Mouse (Mus musculus) kidney, adult 11 months (tissue): ENCODE measurements around the gene Sfrp2.

Experiments used
- DNase-seq: peaks from one replicate; pipeline ENCODE4 v3.0.0; 2022

Sfrp2 gene

DNA sequence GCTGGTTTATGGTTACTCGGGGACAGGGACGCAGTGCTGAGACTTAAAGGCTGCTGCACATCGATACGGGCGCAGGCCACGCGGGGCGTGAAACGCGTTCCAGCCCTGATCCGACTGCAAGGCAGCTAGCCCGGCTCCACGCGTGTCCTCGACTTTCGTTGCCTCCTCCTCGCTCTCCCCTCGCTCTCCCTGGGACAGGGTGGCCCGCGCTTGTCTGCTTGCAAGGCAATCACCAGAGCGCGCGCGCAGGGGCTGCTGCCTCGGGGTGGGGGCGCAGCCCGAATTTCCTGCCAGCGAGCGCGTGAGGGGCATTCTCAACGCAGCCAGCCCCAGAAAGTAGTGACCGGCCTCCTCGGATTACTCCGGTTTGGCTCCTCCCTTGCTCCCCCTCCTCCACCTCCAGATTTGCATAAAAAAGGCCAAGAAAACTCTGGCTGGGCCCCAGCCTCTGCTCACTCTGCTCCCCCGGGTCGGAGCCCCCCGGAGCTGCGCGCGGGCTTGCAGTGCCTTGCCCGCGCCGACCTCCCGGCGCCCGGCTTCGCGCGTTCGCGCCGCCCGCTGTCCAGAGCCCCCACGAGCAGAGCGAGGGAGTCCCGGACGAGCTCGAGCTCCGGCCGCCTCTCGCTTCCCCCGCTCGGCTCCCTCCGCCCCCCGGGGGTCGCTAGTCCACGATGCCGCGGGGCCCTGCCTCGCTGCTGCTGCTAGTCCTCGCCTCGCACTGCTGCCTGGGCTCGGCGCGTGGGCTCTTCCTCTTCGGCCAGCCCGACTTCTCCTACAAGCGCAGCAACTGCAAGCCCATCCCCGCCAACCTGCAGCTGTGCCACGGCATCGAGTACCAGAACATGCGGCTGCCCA is at the start of gene Sfrp2:
TSS of gene Sfrp2 (plus strand) at position 451 of the 855 bp plus-strand sequence.
- no peak for DNase-seq

- no peak for DNase-seq
Observed at GRCm38 (mm10) chr3:83717643-83718231, 48.4 kb upstream of the Sfrp2 start.

DNA sequence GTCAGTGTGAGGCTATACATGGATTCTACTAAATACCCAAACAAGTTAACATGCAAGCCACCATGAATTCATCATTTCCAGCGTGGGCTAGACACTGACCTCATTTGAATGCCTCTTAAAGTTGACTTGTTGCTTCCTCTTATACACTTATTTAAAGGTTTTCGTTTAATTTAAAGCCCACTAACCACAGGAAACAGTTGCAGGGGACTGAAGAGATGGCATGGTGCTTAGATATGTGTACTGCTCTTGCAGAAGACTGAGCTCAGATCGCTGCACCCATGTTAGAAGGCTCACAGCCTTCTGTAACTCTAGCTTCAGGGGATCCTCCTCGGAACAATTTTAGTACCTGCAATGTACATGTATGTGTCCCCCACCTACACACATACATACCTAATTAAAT is 47.5 kb upstream of the Sfrp2 start:
- no peak for DNase-seq

DNA sequence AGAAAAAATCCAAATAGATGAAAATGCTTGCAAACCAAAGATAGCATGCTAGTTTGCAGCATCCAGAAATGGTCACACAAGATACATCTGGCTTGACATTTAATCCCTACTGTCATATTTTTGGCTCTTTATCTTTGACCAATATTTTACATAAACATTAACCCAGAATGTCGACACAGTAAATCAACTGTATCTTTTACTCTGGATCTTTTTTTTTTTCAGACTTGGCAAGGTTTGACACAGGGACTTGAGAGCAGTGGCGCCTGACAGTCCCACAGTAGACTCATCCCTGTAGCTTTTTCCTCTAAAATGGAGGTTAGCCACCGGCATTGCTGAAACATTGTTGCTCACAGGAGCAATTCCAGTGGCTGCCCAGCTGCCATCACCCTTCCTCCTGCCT is 37.9 kb upstream of the Sfrp2 start:
- no peak for DNase-seq

- no peak for DNase-seq
Observed at GRCm38 (mm10) chr3:83728675-83729390, 37.3 kb upstream of the Sfrp2 start.

DNA sequence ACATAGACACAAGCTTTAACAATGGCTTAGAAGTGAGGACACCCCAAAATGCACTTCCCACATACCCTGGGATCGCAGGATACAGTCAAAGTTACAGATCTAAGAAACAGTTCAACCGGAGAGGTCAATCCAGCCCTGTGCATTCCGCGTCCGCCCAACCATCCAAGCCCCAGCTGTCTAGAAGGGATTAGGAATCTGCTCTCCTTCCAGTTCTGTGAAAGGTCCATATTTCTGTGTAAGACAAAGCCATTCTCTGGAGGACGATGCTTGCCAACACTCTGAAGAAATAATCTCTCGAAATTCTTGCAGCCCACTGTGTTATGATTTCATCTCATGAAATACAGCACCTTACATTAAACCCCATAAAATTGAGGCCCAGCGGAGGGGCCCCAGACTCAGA is 32.1 kb upstream of the Sfrp2 start:
- no peak for DNase-seq

DNA sequence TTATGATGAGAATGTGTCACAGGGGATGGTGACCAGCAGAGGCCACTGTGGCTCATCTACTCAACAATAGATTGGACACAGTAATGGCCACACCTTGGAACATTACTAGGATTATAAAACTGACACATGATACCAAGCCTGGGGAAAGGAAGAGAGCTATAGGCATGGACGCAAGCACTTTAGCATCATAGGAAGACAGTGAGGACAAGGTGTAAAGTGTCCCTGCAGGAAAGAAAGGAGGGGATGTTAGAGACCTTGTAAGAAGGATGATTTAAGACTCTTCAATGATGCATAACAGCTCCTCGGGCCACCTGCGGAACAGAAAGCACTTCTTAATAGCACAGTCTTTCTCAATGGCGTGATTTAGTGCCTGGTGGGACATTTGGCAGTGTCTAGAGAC is 29.1 kb upstream of the Sfrp2 start:
- DNase-seq: no peak

GRCm38 (mm10) chr3:83740246-83740645 is 25.9 kb upstream of the Sfrp2 start:
- no peak for DNase-seq

DNA sequence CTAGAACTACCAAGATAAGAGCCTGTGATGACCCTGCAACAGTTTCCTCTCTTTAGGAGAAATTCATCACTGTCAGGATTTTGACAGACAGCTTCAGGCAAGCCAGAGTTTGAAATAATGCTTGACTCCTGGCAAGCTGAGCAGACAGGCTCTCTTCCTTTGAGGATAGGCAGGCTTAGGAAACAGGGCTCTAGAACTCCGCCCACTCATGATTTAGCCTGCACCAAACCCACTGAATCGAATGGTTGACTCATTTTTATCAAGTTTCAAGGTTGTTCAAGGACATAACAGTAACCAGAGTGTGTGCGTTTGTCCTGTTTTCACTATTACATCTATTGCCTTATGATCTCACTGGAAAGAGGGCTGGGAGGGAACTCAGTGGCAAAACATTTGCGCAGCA is 18.8 kb upstream of the Sfrp2 start:
- DNase-seq: no peak

DNA sequence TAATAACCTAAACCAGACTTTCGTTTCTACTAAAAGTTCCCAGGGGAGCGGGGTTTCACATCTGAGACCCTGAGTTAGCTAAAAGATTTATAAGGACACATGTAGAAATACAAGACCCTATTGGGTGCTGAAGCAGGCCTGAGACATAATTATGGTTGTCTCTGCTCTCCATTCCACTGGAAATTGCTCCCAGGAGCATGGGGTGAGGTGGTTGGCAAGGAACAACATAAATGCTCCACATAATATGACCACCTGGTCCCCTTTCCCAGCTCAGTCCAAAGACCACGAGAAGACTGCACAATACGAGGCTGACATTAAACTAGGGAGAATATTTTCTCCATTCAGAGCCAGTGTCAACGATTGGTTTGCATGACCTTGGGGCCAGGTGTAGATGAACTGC is 18.2 kb upstream of the Sfrp2 start:
- DNase-seq: no peak

GRCm38 (mm10) chr3:83751625-83752024 is 14.5 kb upstream of the Sfrp2 start:
- DNase-seq: no peak

- DNase-seq: no peak
Observed at GRCm38 (mm10) chr3:83752196-83752595, 13.9 kb upstream of the Sfrp2 start.

- no peak for DNase-seq
Observed at GRCm38 (mm10) chr3:83755043-83755635, 11.0 kb upstream of the Sfrp2 start.

- no peak for DNase-seq
Observed at GRCm38 (mm10) chr3:83755666-83756065, 10.5 kb upstream of the Sfrp2 start.

DNA sequence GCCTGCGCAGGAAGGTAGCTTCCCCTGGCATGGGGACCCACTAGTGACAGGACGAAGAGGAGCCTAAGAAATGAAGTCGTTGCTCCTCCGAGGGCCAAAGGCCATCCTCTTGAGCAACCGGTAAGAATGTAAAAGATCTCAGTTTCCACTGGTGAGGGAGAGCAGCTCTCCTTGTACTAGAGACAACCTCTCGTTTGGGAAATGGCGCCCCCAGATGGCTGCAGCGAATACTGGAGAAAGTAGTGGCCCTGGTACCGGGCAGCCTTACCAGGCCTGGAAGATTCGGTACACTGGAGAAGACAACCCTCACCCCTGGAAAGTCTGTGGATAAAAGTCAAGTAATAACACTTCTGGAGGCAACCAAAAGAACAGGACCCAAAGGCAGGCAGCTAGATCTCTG is 3.8 kb upstream of the Sfrp2 start:
- DNase-seq: no peak

- DNase-seq: peak; percentile 20
Observed at GRCm38 (mm10) chr3:83763551-83764548, 2.3 kb upstream of the Sfrp2 start.

DNA sequence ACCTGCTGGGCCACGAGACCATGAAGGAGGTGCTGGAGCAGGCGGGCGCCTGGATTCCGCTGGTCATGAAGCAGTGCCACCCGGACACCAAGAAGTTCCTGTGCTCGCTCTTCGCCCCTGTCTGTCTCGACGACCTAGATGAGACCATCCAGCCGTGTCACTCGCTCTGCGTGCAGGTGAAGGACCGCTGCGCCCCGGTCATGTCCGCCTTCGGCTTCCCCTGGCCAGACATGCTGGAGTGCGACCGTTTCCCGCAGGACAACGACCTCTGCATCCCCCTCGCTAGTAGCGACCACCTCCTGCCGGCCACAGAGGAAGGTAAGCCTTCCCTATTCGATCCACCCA is 577 bp downstream of the Sfrp2 start:
- DNase-seq: no peak

GRCm38 (mm10) chr3:83767121-83767520 is 1.0 kb downstream of the Sfrp2 start:
- no peak for DNase-seq

DNA sequence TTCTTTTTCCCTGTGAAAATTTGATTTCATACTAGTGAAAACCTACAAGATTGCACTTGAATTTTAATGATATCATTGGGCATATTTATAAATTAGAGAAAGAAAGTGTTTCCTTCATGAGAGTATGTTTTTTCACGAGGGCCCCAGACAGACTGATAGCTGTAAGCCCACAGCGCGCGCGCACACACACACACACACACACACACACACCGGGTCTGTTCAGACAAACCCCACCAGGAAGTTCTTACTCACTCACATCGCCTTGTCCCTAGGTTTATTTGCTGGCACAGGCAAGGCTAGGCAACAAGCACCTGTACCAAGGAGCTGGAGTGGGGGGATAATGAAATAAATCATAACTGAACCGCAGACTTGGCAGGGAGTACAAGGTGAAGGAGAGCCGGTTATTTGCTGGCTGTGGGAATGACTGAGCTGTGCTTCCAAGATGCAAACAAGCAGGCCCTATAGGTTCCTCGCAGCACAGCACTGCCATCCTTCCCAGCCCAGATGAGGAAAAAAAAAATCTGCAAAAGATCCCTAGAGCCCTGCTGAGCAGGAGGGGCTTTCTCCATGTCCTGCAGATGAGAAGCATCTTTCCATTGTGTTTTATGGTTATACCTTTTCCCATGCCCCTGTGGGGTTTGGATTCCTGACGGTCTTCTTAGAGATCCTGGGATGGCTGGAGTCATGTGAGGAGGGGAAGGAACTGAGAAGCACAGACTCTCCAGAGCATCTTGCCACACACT is 2.3 kb downstream of the Sfrp2 start:
- no peak for DNase-seq

DNA sequence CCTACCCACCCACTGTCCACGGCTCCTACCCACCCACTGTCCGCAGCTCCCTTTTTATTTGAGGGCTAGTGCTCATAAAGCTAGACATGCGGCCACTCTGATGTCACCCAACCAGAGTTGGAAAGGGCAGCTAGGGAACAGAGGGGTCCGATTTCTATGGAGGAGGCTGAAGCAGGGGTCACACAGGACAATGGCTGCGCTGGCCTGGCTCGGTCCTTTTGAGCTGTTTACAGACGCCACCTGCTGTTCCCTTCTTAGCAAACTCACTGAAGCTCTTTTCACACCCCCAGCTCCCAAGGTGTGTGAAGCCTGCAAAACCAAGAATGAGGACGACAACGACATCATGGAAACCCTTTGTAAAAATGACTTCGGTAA is 2.9 kb downstream of the Sfrp2 start:
- no peak for DNase-seq

DNA sequence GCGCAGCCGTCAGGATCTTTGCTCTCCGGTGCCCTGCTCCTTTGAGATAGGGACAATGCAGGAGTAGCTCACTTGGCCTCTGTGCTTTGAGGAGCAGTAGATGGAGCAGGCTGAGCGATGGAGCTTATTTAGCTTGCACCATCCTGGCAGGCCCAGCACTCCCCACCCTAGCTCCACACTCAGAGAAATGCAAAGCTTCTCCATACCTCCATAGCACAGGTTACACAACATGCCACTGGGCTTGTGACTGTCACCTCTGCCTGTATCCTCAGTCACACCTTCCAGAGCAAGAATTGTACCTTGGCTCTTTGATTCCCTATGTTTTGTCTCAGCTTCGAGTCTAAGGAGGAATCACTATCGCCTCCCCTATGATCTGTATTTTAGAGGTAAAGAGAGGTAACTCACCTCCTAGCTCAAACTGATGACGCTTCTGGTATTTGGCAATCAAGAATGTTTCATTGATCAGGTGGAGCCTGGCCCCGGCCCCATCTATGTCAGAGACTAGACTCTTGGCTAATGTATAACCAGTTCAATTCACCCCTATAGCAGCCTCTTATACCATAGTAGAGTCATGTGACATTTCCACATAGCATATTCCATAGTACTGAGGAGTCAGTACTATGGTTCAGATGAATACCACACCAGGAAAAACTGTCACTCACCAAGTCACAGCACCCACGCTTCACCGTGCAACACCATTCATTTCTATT is 5.2 kb downstream of the Sfrp2 start:
- no peak for DNase-seq
